15 mouse cellular contexts compared by ENCODE assay signal in the genomic region with DNA sequence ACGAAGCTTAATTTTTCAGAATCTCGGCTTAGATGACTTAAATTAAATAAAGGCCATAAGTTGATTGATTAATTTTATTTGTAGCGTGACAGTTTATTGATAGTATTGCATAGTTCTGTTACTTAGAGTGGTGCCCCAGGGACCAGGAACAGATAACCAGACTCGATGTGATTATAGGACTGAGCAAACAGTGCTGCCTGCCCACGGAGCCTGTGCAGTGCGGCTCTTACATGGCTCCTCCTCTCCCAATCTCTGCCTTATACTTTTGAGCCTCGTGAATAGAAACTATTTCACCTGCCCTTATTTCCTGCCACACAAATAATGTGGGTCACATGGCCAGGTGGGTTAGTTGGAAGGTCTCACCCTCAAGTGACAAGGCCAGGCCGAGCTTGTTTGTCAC.
"Had no signal": no experiment of that assay in that cellular context is flagged by ENCODE, and none has a peak within 500 bp of the region (broad histone marks: within the 10 kb centered on the region; RNA-seq: fewer than 3 reads in every experiment).

No protein-coding gene starts in this region.

- DNase-seq: retina, postnatal 1 day; right cerebral cortex, adult 18-20 months; right cerebral cortex, postnatal 14 days; right cerebral cortex, postnatal 25 days; right cerebral cortex, postnatal 4 days; spleen, adult 18-20 months; thymus, adult 18-20 months; thymus, adult 2 months; thymus, postnatal 14 days; thymus, postnatal 25 days; thymus, postnatal 36 days; thymus, postnatal 4 days had no signal

- H3K4me2 ChIP-seq: neural tube, embryonic 12.5 days; neural tube, embryonic 13.5 days; neural tube, embryonic 15.5 days had no signal

- H3K9ac ChIP-seq: neural tube, embryonic 12.5 days; neural tube, embryonic 13.5 days; neural tube, embryonic 15.5 days had no signal

- H3K4me1 ChIP-seq: neural tube, embryonic 12.5 days; neural tube, embryonic 13.5 days; neural tube, embryonic 15.5 days had no signal

- H3K4me3 ChIP-seq: neural tube, embryonic 12.5 days; neural tube, embryonic 13.5 days; neural tube, embryonic 15.5 days had no signal

- H3K27me3 ChIP-seq: neural tube, embryonic 12.5 days; neural tube, embryonic 13.5 days; neural tube, embryonic 15.5 days had no signal

- H3K27ac ChIP-seq: neural tube, embryonic 12.5 days; neural tube, embryonic 13.5 days; neural tube, embryonic 15.5 days had no signal

- H3K36me3 ChIP-seq: neural tube, embryonic 12.5 days; neural tube, embryonic 13.5 days; neural tube, embryonic 15.5 days had no signal

- H3K9me3 ChIP-seq: neural tube, embryonic 12.5 days; neural tube, embryonic 13.5 days; neural tube, embryonic 15.5 days had no signal
